Mouse (Mus musculus) embryonic facial prominence, embryonic 15.5 days (tissue): ENCODE measurements around the gene 5730522E02Rik. TPM values are rescaled to one million over a fixed set of nuclear protein-coding genes. Genes with fewer than 3 reads are reported as not detected.

Experiments used
- ATAC-seq: fragments of 200-750 bp; cut with Nextera tagmentation; 2 replicates; pipeline ENCODE4 v1.8.0; 2017; ENCODE audit warnings: low read depth, moderate TSS enrichment; ENCODE audit not compliant: insufficient number of reproducible peaks, low FRiP score, low TSS enrichment
- H3K27ac ChIP-seq: fragments of 300-500 bp; sonication (generic); replicated peaks from 2 replicates; pipeline ENCODE4 v1.5.1; 2015; ENCODE audit warnings: mild to moderate bottlenecking, inconsistent platforms
- H3K27me3 ChIP-seq: fragments of 300-500 bp; sonication (generic); 2 replicates; pipeline ENCODE4 v1.6.1; 2015; ENCODE audit warnings: inconsistent platforms
- H3K36me3 ChIP-seq: fragments of 300-500 bp; sonication (generic); 2 replicates; pipeline ENCODE4 v1.6.1; 2015; ENCODE audit warnings: mild to moderate bottlenecking, inconsistent platforms
- H3K4me1 ChIP-seq: fragments of 300-500 bp; sonication (generic); 2 replicates; pipeline ENCODE4 v1.6.1; 2015; ENCODE audit warnings: inconsistent platforms
- H3K4me2 ChIP-seq: fragments of 300-500 bp; sonication (generic); replicated peaks from 2 replicates; pipeline ENCODE4 v1.6.1; 2015; ENCODE audit warnings: mild to moderate bottlenecking, inconsistent platforms
- H3K4me3 ChIP-seq: fragments of 300-500 bp; sonication (generic); replicated peaks from 2 replicates; pipeline ENCODE4 v1.5.1; 2015; ENCODE audit warnings: mild to moderate bottlenecking, inconsistent platforms
- H3K9ac ChIP-seq: fragments of 300-500 bp; sonication (generic); 2 replicates; pipeline ENCODE4 v1.6.1; 2015; ENCODE audit warnings: inconsistent platforms
- H3K9me3 ChIP-seq: fragments of 300-500 bp; sonication (generic); replicated peaks from 2 replicates; pipeline ENCODE4 v1.6.1; 2016; ENCODE audit warnings: inconsistent platforms
- WGBS: fragments of 180-500 bp; shearing (Covaris S2); methylation state at CpG from one replicate; pipeline ENCODE4 v1.1.7; 2015; 5-methylcytosine and 5-hydroxymethylcytosine counted together
- polyA plus RNA-seq: library from polyadenylated mRNA; unstranded; fragments of >200 nt; fragmentation: Nextera tagmentation; extraction: Ambion mirVana; gene quantifications from 2 replicates; pipeline ENCODE4 v1.2.1, GENCODE M21; 2015

5730522E02Rik gene
- polyA plus RNA-seq, 1 experiment from 2014 or later, result 3.8 TPM

GRCm38 (mm10) chr11:25644767-25645622 is 565.6 kb downstream of the 5730522E02Rik start:
- 27% methylated on average over 22 of the region's 22 CpGs for WGBS
- Histone ChIP-seq H3K4me3 (peak overlapping the region; percentile 31), H3K27ac (no peak overlapping the region)

GRCm38 (mm10) chr11:25606886-25607285 is 603.7 kb downstream of the 5730522E02Rik start:
- Histone ChIP-seq H3K4me2 (no peak overlapping the region), H3K4me1 (no peaks in the 10 kb centered on the region), H3K9me3 (no peaks in the 10 kb centered on the region), H3K36me3 (no peaks in the 10 kb centered on the region), H3K27me3 (no peaks in the 10 kb centered on the region), H3K4me3 (no peak overlapping the region), H3K27ac (no peak overlapping the region), H3K9ac (no peak overlapping the region)
- 57% methylated on average over 2 of the region's 2 CpGs for WGBS
- no peak for ATAC-seq

More at GRCm38 (mm10) chr11:25644767-25645622, 565.6 kb downstream of the 5730522E02Rik start:
- no peak for ATAC-seq
- Histone ChIP-seq H3K27me3 (no peaks in the 10 kb centered on the region), H3K9ac (no peak overlapping the region), H3K4me1 (peaks cover 13% of the 10 kb centered on the region; the same call in 1 of the 2 replicates), H3K4me2 (peak overlapping the region; percentile 51), H3K36me3 (no peaks in the 10 kb centered on the region), H3K9me3 (no peaks in the 10 kb centered on the region)

DNA sequence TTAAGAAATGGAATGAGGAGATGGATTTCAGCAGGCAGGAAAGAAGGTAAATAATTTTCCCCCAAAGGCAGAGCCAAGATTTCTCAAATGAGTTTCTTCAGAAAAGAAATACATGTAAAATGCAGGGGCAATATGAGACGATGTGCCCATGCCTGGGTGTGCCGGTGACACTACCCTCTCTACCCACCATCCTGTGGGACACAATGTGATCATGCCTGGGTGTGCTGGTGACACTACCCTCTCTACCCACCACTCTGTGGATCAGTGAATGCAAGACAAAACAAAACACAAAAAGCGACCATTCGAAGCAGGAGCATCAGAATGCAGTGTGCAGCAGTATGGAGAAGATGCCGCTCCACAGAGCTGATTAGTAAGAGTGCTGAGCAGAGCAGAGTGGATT is 610.5 kb downstream of the 5730522E02Rik start:
- ATAC-seq, result no peak
- no peaks in the 10 kb centered on the region for H3K9me3 ChIP-seq
- WGBS, result 87% methylated on average over 5 of the region's 5 CpGs

DNA sequence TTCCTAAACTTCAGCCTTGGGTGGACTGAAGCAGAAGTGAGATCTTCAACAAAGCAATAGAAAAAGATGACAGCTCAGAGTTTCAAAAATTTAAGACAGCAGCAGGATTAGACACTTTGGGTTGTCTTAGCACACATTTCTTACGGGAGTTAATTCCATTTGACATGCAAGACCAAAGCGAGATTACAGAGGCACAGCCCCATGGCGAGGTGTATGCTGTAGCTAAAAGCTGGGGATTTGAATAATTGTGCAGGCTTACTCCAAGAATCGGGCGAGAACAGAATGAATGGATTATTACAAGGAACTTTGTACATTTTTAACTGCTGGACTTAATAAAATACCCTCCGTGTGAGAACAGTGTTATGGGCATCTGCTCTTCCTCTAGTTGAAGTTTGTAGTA is 615.3 kb downstream of the 5730522E02Rik start:
- WGBS, result 32% methylated on average over 6 of the region's 6 CpGs
- H3K4me3 ChIP-seq, result no peak overlapping the region
- no peaks in the 10 kb centered on the region for H3K9me3 ChIP-seq
- no peaks in the 10 kb centered on the region for H3K27me3 ChIP-seq
- no peak overlapping the region for H3K4me2 ChIP-seq
- no peak overlapping the region for H3K27ac ChIP-seq
- no peaks in the 10 kb centered on the region for H3K4me1 ChIP-seq
- H3K36me3 ChIP-seq, result no peaks in the 10 kb centered on the region
- no peak overlapping the region for H3K9ac ChIP-seq
- no peak for ATAC-seq

More for the DNA sequence above, 610.5 kb downstream of the 5730522E02Rik start:
- H3K9ac ChIP-seq, result no peak overlapping the region
- no peaks in the 10 kb centered on the region for H3K27me3 ChIP-seq
- no peak overlapping the region for H3K27ac ChIP-seq
- no peak overlapping the region for H3K4me3 ChIP-seq
- no peaks in the 10 kb centered on the region for H3K36me3 ChIP-seq
- H3K4me1 ChIP-seq, result no peaks in the 10 kb centered on the region
- H3K4me2 ChIP-seq, result no peak overlapping the region

GRCm38 (mm10) chr11:25594780-25595179 is 615.8 kb downstream of the 5730522E02Rik start:
- H3K36me3 ChIP-seq, result no peaks in the 10 kb centered on the region
- no peak overlapping the region for H3K9ac ChIP-seq
- H3K4me3 ChIP-seq, result no peak overlapping the region
- no peak for ATAC-seq
- H3K9me3 ChIP-seq, result no peaks in the 10 kb centered on the region
- H3K27me3 ChIP-seq, result no peaks in the 10 kb centered on the region
- 72% methylated on average over 3 of the region's 3 CpGs for WGBS
- no peak overlapping the region for H3K4me2 ChIP-seq
- no peaks in the 10 kb centered on the region for H3K4me1 ChIP-seq
- no peak overlapping the region for H3K27ac ChIP-seq

DNA sequence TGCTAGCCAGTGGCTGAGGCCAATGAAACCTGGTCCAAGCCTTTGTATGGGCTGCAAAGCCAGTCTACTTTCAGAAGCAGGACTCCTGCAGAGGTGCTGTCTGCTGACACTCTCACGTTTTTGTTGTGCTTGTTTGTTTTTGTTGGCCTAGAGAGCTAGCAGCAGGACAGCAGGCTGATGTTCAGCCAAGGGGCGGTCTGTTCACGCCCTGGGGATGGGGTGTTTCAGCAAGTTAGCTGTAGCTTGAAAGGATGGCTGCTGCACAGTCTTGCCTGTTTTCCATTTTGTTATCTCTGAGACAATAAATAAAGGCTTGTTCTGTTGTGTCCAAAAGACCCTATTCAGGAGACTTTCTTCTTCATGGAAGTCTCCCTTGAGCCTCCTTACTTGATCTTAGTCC is 618.3 kb downstream of the 5730522E02Rik start:
- Histone ChIP-seq H3K36me3 (no peaks in the 10 kb centered on the region), H3K27ac (no peak overlapping the region), H3K9me3 (no peaks in the 10 kb centered on the region), H3K4me2 (no peak overlapping the region), H3K27me3 (no peaks in the 10 kb centered on the region), H3K4me1 (no peaks in the 10 kb centered on the region), H3K9ac (no peak overlapping the region), H3K4me3 (no peak overlapping the region)
- WGBS, result 30% methylated on average over 3 of the region's 3 CpGs
- no peak for ATAC-seq

DNA sequence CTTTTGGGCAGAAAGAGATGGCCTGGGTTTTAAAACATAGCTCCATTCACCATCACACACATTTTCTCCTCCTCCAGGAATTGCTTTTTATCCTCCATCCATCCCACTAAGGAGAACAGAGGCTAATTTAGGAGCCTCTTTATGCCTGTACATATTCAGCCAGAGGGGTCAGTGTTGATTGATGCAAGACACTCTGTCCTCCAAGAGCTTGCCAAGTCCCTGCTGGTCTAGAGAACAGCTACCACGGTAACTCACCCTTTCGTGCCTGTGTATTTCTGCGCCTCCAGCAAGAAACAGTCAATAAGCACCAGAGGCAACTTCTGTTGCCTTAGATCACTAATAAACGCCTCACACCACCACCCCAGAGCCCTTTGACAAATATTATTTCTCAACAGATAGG is 620.3 kb downstream of the 5730522E02Rik start:
- H3K4me3 ChIP-seq, result no peak overlapping the region
- no peaks in the 10 kb centered on the region for H3K4me1 ChIP-seq
- WGBS, result 74% methylated on average over 4 of the region's 4 CpGs
- H3K27me3 ChIP-seq, result no peaks in the 10 kb centered on the region
- H3K4me2 ChIP-seq, result no peak overlapping the region
- no peaks in the 10 kb centered on the region for H3K9me3 ChIP-seq
- no peak overlapping the region for H3K9ac ChIP-seq
- no peaks in the 10 kb centered on the region for H3K36me3 ChIP-seq
- no peak for ATAC-seq
- no peak overlapping the region for H3K27ac ChIP-seq

GRCm38 (mm10) chr11:25589509-25589908 is 621.1 kb downstream of the 5730522E02Rik start:
- 62% methylated on average over 1 of the region's 1 CpGs for WGBS
- Histone ChIP-seq H3K4me2 (no peak overlapping the region), H3K9ac (no peak overlapping the region), H3K27me3 (no peaks in the 10 kb centered on the region), H3K36me3 (no peaks in the 10 kb centered on the region), H3K4me3 (no peak overlapping the region), H3K9me3 (no peaks in the 10 kb centered on the region), H3K27ac (no peak overlapping the region), H3K4me1 (no peaks in the 10 kb centered on the region)
- no peak for ATAC-seq

DNA sequence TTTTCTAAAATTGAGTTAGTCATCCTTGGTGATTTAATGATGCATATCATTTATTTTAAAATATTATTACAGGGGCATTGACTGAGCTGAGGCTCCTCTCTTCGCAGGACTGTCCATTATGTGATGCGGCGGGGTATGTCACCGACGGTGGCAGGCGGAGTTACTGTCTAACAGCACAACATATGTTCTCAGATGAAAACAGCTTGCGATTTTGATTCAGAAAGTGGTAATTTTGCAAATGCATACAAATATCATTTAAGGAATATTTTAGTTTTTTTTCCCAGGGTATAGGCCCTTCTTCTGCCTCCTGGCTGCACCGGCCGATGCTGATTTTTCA is 636.5 kb downstream of the 5730522E02Rik start:
- Histone ChIP-seq H3K9ac (no peak overlapping the region), H3K36me3 (no peaks in the 10 kb centered on the region), H3K4me3 (no peak overlapping the region), H3K27ac (no peak overlapping the region), H3K9me3 (no peaks in the 10 kb centered on the region), H3K4me2 (no peak overlapping the region), H3K4me1 (no peaks in the 10 kb centered on the region), H3K27me3 (no peaks in the 10 kb centered on the region)
- no peak for ATAC-seq
- WGBS, result 90% methylated on average over 9 of the region's 9 CpGs

DNA sequence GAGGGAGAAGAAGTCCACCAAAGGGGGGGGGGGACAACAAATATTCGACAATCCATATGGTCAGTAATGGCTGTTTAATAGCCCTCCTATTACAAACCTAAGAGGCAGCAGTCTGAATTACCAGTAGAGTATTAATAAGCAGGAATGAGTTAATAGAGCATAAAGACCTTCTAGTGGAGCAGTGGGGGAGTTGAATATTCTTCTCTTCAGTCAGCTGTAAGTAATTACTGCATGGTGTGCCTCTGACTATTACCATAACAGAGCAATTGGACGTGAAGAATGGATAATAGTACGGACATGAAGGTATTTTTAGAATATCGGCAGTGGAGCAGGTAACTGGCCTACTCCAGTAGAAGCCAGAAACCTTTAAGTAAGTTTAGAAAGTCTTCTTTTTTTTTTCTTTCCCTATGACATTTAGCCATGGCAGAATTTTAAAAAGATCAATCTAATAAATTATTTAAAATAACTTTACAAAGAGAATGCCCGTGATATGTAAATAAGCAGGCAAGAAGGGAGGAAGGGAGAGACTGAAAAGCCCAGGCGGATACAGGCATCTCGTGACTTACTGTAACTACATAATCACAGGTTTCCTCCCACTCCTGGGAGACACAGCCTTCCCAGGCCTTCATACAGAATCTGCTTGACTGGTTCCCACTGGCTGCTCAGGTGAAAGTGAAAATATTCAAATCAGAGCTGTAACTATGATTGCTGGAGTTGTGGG is 637.0 kb downstream of the 5730522E02Rik start:
- no peak overlapping the region for H3K4me3 ChIP-seq
- H3K36me3 ChIP-seq, result no peaks in the 10 kb centered on the region
- WGBS, result 44% methylated on average over 7 of the region's 7 CpGs
- no peaks in the 10 kb centered on the region for H3K4me1 ChIP-seq
- ATAC-seq, result no peak
- no peak overlapping the region for H3K9ac ChIP-seq
- no peak overlapping the region for H3K4me2 ChIP-seq
- H3K9me3 ChIP-seq, result no peaks in the 10 kb centered on the region
- H3K27me3 ChIP-seq, result no peaks in the 10 kb centered on the region
- H3K27ac ChIP-seq, result no peak overlapping the region

DNA sequence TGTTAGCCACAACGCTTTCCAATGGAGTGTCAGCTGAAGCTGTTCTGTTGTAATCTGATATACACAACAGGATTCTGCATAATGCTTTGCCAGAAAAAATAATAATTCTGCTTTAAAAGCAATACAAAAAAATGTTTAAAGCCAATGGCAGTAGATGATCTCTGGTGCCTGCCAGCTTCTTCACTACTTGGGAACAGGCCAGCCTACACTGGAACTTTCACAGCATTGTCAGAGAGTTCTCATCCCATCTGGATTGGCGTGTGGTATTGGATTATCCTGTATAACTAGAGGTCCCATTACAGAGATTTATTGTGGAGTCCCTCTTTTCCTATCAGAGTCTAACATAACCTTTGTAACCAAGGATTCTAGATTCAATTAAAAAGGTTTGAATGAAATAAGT is 639.2 kb downstream of the 5730522E02Rik start:
- Histone ChIP-seq H3K9ac (no peak overlapping the region), H3K27me3 (no peaks in the 10 kb centered on the region), H3K27ac (no peak overlapping the region), H3K9me3 (no peaks in the 10 kb centered on the region), H3K4me1 (no peaks in the 10 kb centered on the region), H3K4me3 (no peak overlapping the region), H3K4me2 (no peak overlapping the region), H3K36me3 (no peaks in the 10 kb centered on the region)
- ATAC-seq, result no peak
- WGBS, result 72% methylated on average over 2 of the region's 2 CpGs
